Mouse (Mus musculus): ENCODE data around the gene Cers1. TPM values are rescaled to one million over a fixed set of nuclear protein-coding genes. Genes with fewer than 3 reads are reported as not detected.

Cers1 gene
- polyA plus RNA-seq (2015; fragmentation: Nextera tagmentation; extraction: Ambion mirVana) = 64.3 and 66.1 TPM in 2 replicates

GRCm38 (mm10) chr8:70315624-70316510 lies at the start of gene Cers1:
Cers1 (plus strand) TSS chr8:70315775.

GRCm38 (mm10) chr8:70282603-70283135 lies 32.9 kb upstream of the Cers1 start, which contains the start of gene Homer3:
Homer3 (plus strand) TSS chr8:70282827.

GRCm38 (mm10) chr8:70302358-70302890 lies 13.2 kb upstream of the Cers1 start, which contains the start of the genes Ddx49 and Cope:
Ddx49 (minus strand) TSS chr8:70302489.
Cope (plus strand) TSS chr8:70302518.

GRCm38 (mm10) chr8:70329124-70329834 lies 13.7 kb downstream of the Cers1 start, which contains the start of gene Gdf1:
Gdf1 (plus strand) TSS chr8:70329817.

GRCm38 (mm10) chr8:70353194-70353817 lies 37.7 kb downstream of the Cers1 start, which contains the start of gene Upf1:
Upf1 (minus strand) TSS chr8:70353278.

GRCm38 (mm10) chr8:70373397-70374317 lies 58.1 kb downstream of the Cers1 start, which contains the start of gene Comp:
Comp (plus strand) TSS chr8:70373558.

Other genes with a start within 250 kb of the Cers1 start
- 0.95 and 1.3 TPM in 2 replicates for gene Tm6sf2, start 242.9 kb upstream of the Cers1 start, polyA plus RNA-seq (2015; fragmentation: Nextera tagmentation; extraction: Ambion mirVana)
- gene Hapln4, start 232.3 kb upstream of the Cers1 start, polyA plus RNA-seq (2015; fragmentation: Nextera tagmentation; extraction: Ambion mirVana) = 5.0 and 5.7 TPM in 2 replicates
- gene Ncan, start 194.9 kb upstream of the Cers1 start, polyA plus RNA-seq (2015; fragmentation: Nextera tagmentation; extraction: Ambion mirVana) = 175 and 230 TPM in 2 replicates
- 47.6 and 50.5 TPM in 2 replicates for gene Nr2c2ap, start 184.4 kb upstream of the Cers1 start, polyA plus RNA-seq (2015; fragmentation: Nextera tagmentation; extraction: Ambion mirVana)
- gene Rfxank, start 176.6 kb upstream of the Cers1 start, polyA plus RNA-seq (2015; fragmentation: Nextera tagmentation; extraction: Ambion mirVana) = 9.5 and 10.8 TPM in 2 replicates
- gene Borcs8, start 176.3 kb upstream of the Cers1 start, polyA plus RNA-seq (2015; fragmentation: Nextera tagmentation; extraction: Ambion mirVana) = 57.1 and 64.0 TPM in 2 replicates
- gene Mef2b, start 176.1 kb upstream of the Cers1 start, polyA plus RNA-seq (2015; fragmentation: Nextera tagmentation; extraction: Ambion mirVana) = 1.8 and 2.2 TPM in 2 replicates
- 43.9 and 44.9 TPM in 2 replicates for gene Tmem161a, start 143.4 kb upstream of the Cers1 start, polyA plus RNA-seq (2015; fragmentation: Nextera tagmentation; extraction: Ambion mirVana)
- gene Slc25a42, start 103.5 kb upstream of the Cers1 start, polyA plus RNA-seq (2015; fragmentation: Nextera tagmentation; extraction: Ambion mirVana) = 9.7 and 11.9 TPM in 2 replicates
- gene Sugp2, start 81.5 kb upstream of the Cers1 start, polyA plus RNA-seq (2015; fragmentation: Nextera tagmentation; extraction: Ambion mirVana) = 58.4 and 66.4 TPM in 2 replicates
- 103 and 111 TPM in 2 replicates for gene Armc6, start 81.3 kb upstream of the Cers1 start, polyA plus RNA-seq (2015; fragmentation: Nextera tagmentation; extraction: Ambion mirVana)
- 19.1 and 21.1 TPM in 2 replicates for gene Homer3, start 32.9 kb upstream of the Cers1 start, polyA plus RNA-seq (2015; fragmentation: Nextera tagmentation; extraction: Ambion mirVana)
- gene Ddx49, start 13.3 kb upstream of the Cers1 start, polyA plus RNA-seq (2015; fragmentation: Nextera tagmentation; extraction: Ambion mirVana) = 37.9 and 42.1 TPM in 2 replicates
- gene Cope, start 13.3 kb upstream of the Cers1 start, polyA plus RNA-seq (2015; fragmentation: Nextera tagmentation; extraction: Ambion mirVana) = 301 and 337 TPM in 2 replicates
- gene Gdf1, start 14.0 kb downstream of the Cers1 start, polyA plus RNA-seq (2015; fragmentation: Nextera tagmentation; extraction: Ambion mirVana) = 6.2 and 9.8 TPM in 2 replicates
- gene Upf1, start 37.5 kb downstream of the Cers1 start, polyA plus RNA-seq (2015; fragmentation: Nextera tagmentation; extraction: Ambion mirVana) = 11.1 and 12.8 TPM in 2 replicates
- 1.1 and 1.3 TPM in 2 replicates for gene Comp, start 57.8 kb downstream of the Cers1 start, polyA plus RNA-seq (2015; fragmentation: Nextera tagmentation; extraction: Ambion mirVana)
- 37.6 and 49.6 TPM in 2 replicates for gene Crtc1, start 123.8 kb downstream of the Cers1 start, polyA plus RNA-seq (2015; fragmentation: Nextera tagmentation; extraction: Ambion mirVana)
- 31.4 and 33.0 TPM in 2 replicates for gene Klhl26, start 161.2 kb downstream of the Cers1 start, polyA plus RNA-seq (2015; fragmentation: Nextera tagmentation; extraction: Ambion mirVana)
- gene Tmem59l, start 171.6 kb downstream of the Cers1 start, polyA plus RNA-seq (2015; fragmentation: Nextera tagmentation; extraction: Ambion mirVana) = 261 and 281 TPM in 2 replicates
- 19.6 and 21.2 TPM in 2 replicates for gene Crlf1, start 177.4 kb downstream of the Cers1 start, polyA plus RNA-seq (2015; fragmentation: Nextera tagmentation; extraction: Ambion mirVana)
- gene Rex1bd, start 191.0 kb downstream of the Cers1 start, polyA plus RNA-seq (2015; fragmentation: Nextera tagmentation; extraction: Ambion mirVana) = 212 and 215 TPM in 2 replicates
- gene Uba52, start 195.0 kb downstream of the Cers1 start, polyA plus RNA-seq (2015; fragmentation: Nextera tagmentation; extraction: Ambion mirVana) = 753 and 869 TPM in 2 replicates
- gene Fkbp8, start 211.9 kb downstream of the Cers1 start, polyA plus RNA-seq (2015; fragmentation: Nextera tagmentation; extraction: Ambion mirVana) = 305 and 354 TPM in 2 replicates
- 52.3 and 54.9 TPM in 2 replicates for gene Kxd1, start 212.2 kb downstream of the Cers1 start, polyA plus RNA-seq (2015; fragmentation: Nextera tagmentation; extraction: Ambion mirVana)
- gene Ell, start 223.7 kb downstream of the Cers1 start, polyA plus RNA-seq (2015; fragmentation: Nextera tagmentation; extraction: Ambion mirVana) = 11.4 and 14.1 TPM in 2 replicates

Data from neural tube, postnatal 0 days (tissue).